In genomic region chr8:47404852-47405251, GRCm38 (mm10) we compare ENCODE assay signal across 15 mouse cellular contexts.
"Had no signal": no experiment of that assay in that cellular context is flagged by ENCODE, and none has a peak within 500 bp of the region (broad histone marks: within the 10 kb centered on the region; RNA-seq: fewer than 3 reads in every experiment).

No protein-coding gene starts in this region.

- H3K9ac ChIP-seq: neural tube, embryonic 15.5 days; stomach, embryonic 15.5 days had no signal

- DNase-seq: retina, postnatal 1 day; right cerebral cortex, adult 18-20 months; right cerebral cortex, postnatal 14 days; right cerebral cortex, postnatal 25 days; right cerebral cortex, postnatal 4 days; spleen, adult 18-20 months; thymus, adult 18-20 months; thymus, adult 2 months; thymus, postnatal 14 days; thymus, postnatal 25 days; thymus, postnatal 36 days; thymus, postnatal 4 days had no signal

- H3K4me2 ChIP-seq: neural tube, embryonic 15.5 days; stomach, embryonic 15.5 days had no signal

- H3K4me3 ChIP-seq: neural tube, embryonic 15.5 days; stomach, embryonic 15.5 days had no signal

- H3K36me3 ChIP-seq: neural tube, embryonic 15.5 days; stomach, embryonic 15.5 days had no signal

- H3K4me1 ChIP-seq: neural tube, embryonic 15.5 days had no signal

- H3K9me3 ChIP-seq: neural tube, embryonic 15.5 days; stomach, embryonic 15.5 days had no signal

- H3K27ac ChIP-seq: neural tube, embryonic 15.5 days; stomach, embryonic 15.5 days; stomach, postnatal 0 days had no signal

- H3K27me3 ChIP-seq: stomach, embryonic 15.5 days had no signal
